Mouse (Mus musculus) cerebellum, adult 2 months (tissue): ENCODE results near the gene Rnls. TPM values are rescaled to one million over a fixed set of nuclear protein-coding genes. Genes with fewer than 3 reads are reported as not detected.

Experiments used
- DNase-seq, 2 experiments: peaks; one replicate each; pipeline ENCODE4 v3.0.0; 2021
- H3K27ac ChIP-seq: fragments of 200-500 bp; 2 replicates; pipeline ENCODE4 v1.5.1; 2012; ENCODE audit warnings: low read length, control low read depth, inconsistent platforms; ENCODE audit not compliant: insufficient read depth
- H3K27me3 ChIP-seq: fragments of 200-500 bp; 2 replicates; pipeline ENCODE4 v1.6.1; 2012; ENCODE audit warnings: inconsistent platforms, mild to moderate bottlenecking, low read length, moderate library complexity; ENCODE audit not compliant: control insufficient read depth, insufficient read depth
- H3K4me1 ChIP-seq: fragments of 200-500 bp; 2 replicates; pipeline ENCODE4 v1.6.1; 2011; ENCODE audit warnings: low read length; ENCODE audit not compliant: control insufficient read depth, insufficient read depth
- H3K4me3 ChIP-seq: fragments of 200-500 bp; replicated peaks from 2 replicates; pipeline ENCODE3; 2011; ENCODE audit warnings: mild to moderate bottlenecking, low read depth, low read length, control low read depth; ENCODE audit not compliant: insufficient read depth
- CTCF ChIP-seq: fragments of 200-500 bp; IDR thresholded peaks from 2 replicates; pipeline ENCODE4 v1.5.1; 2011; ENCODE audit warnings: low read depth, mild to moderate bottlenecking, control low read depth, low read length, moderate library complexity, borderline replicate concordance; ENCODE audit not compliant: insufficient read depth
- POLR2A ChIP-seq: fragments of 200-500 bp; IDR thresholded peaks from 2 replicates; pipeline ENCODE4 v1.6.1; 2011; ENCODE audit warnings: low read length, control low read depth, borderline replicate concordance; ENCODE audit not compliant: insufficient read depth
- WGBS: fragments of 180-500 bp; shearing (Covaris S2); methylation state at CpG from one replicate; pipeline ENCODE4 v1.1.7; 2018; 5-methylcytosine and 5-hydroxymethylcytosine counted together
- polyA plus RNA-seq: library from polyadenylated mRNA; depleted of rRNA; stranded (reverse); fragments of >200 nt; gene quantifications from 2 replicates; pipeline ENCODE4 v1.2.3, GENCODE M21; 2012

The Rnls gene
- polyA plus RNA-seq, 1 experiment, result 2.5 TPM

DNA sequence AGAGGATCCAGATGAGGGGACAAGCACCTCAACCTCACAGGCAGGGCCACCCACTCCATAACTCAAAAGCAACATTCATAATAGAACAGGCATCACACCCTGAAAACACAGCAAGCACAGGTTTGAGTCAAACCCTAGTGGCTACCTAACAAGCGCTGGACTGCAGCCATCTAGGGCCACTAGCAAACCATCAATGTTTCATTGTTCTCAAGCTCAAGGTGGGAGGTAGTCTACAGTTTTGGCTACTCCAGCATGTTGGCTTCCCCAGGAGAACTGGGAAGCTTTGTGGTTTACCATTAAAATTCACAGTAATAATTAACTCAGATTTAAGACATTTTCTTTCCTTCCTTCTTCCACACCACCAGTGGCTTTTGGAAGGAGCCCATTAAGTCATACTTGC is 118.4 kb downstream of the Rnls start:
- H3K27me3 ChIP-seq, result no peaks in the 10 kb centered on the region
- H3K4me1 ChIP-seq, result no peaks in the 10 kb centered on the region
- no peak for DNase-seq
- 92% methylated on average over 1 of the region's 1 CpGs for WGBS
- H3K4me3 ChIP-seq, result no peak overlapping the region
- TF ChIP-seq CTCF (no peak), POLR2A (no peak)
- no peak overlapping the region for H3K27ac ChIP-seq

GRCm38 (mm10) chr19:33271571-33271970 is 120.5 kb downstream of the Rnls start:
- whole genome bisulfite sequencing, result 69% methylated on average over 2 of the region's 2 CpGs
- Histone ChIP-seq H3K27me3 (no peaks in the 10 kb centered on the region), H3K4me3 (no peak overlapping the region), H3K27ac (no peak overlapping the region), H3K4me1 (no peaks in the 10 kb centered on the region)
- no peak for DNase-seq
- TF ChIP-seq POLR2A, result no peak

DNA sequence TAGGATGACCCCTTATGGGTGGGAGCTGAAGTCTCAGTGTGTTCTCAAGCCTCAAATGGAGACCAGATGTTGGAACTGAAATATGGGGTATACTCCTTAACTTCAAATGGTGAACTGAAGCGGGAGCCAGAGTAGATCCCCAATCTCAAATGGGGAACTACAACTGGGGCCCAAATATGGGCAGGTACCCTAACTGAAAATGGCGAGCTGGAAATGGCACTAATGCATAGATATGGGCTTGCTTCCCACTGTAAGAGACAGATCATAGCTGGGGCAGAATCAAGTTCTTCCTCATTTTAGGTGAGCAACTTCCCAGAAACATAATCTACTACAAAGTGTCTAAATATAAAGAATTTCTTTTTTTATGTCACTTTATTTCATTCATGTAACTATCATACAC is 121.9 kb downstream of the Rnls start:
- H3K27ac ChIP-seq, result no peak overlapping the region
- DNase-seq, result no peak
- 82% methylated on average over 2 of the region's 2 CpGs for WGBS
- H3K4me3 ChIP-seq, result no peak overlapping the region
- no peak for TF ChIP-seq CTCF
- TF ChIP-seq POLR2A, result no peak
- H3K4me1 ChIP-seq, result no peaks in the 10 kb centered on the region
- H3K27me3 ChIP-seq, result no peaks in the 10 kb centered on the region

DNA sequence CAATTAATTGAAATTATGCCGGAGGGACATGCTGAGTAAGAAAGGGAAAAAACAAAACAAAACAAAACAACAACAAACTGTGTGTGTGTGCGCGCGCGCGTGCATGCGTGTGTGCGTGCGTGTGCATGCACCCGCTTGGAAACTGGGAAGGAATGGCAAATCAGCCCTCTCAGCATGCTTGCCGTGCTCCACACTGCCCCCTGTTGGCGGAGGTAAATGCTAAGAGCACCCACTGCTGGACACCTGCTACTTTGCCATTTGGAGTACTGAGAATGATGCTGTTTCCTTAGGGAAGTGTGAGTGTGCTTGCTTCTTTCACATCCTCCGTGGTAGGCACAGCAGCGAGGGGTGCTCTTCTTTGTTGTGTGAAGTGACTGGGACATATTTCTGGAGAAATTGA is 124.1 kb downstream of the Rnls start:
- no peak overlapping the region for H3K4me3 ChIP-seq
- H3K27ac ChIP-seq, result no peak overlapping the region
- no peak for DNase-seq
- no peaks in the 10 kb centered on the region for H3K27me3 ChIP-seq
- WGBS, result 82% methylated on average over 14 of the region's 14 CpGs
- H3K4me1 ChIP-seq, result no peaks in the 10 kb centered on the region
- TF ChIP-seq CTCF, result no peak; the same call in 1 of the 2 replicates
- TF ChIP-seq POLR2A, result no peak

GRCm38 (mm10) chr19:33265245-33265644 is 126.8 kb downstream of the Rnls start:
- Histone ChIP-seq H3K27me3 (no peaks in the 10 kb centered on the region), H3K27ac (no peak overlapping the region), H3K4me3 (no peak overlapping the region), H3K4me1 (no peaks in the 10 kb centered on the region)
- WGBS, result 41% methylated on average over 2 of the region's 2 CpGs
- no peak for DNase-seq
- TF ChIP-seq CTCF, result no peak
- TF ChIP-seq POLR2A, result no peak

GRCm38 (mm10) chr19:33264224-33264993 is 127.7 kb downstream of the Rnls start:
- TF ChIP-seq CTCF (no peak), POLR2A (no peak)
- 57% methylated on average over 3 of the region's 3 CpGs for WGBS
- no peak overlapping the region for H3K27ac ChIP-seq
- no peaks in the 10 kb centered on the region for H3K27me3 ChIP-seq
- H3K4me1 ChIP-seq, result no peaks in the 10 kb centered on the region
- DNase-seq, result no peak
- H3K4me3 ChIP-seq, result no peak overlapping the region

- DNase-seq, result no peak
- Histone ChIP-seq H3K4me3 (no peak overlapping the region), H3K27me3 (no peaks in the 10 kb centered on the region), H3K4me1 (no peaks in the 10 kb centered on the region), H3K27ac (no peak overlapping the region)
- WGBS, result 72% methylated on average over 2 of the region's 2 CpGs
- TF ChIP-seq CTCF, result no peak
- TF ChIP-seq POLR2A, result no peak
Measured at GRCm38 (mm10) chr19:33262421-33262820, 129.7 kb downstream of the Rnls start.

GRCm38 (mm10) chr19:33259164-33259563 is 132.9 kb downstream of the Rnls start:
- no peak overlapping the region for H3K27ac ChIP-seq
- 88% methylated on average over 1 of the region's 1 CpGs for WGBS
- H3K4me3 ChIP-seq, result no peak overlapping the region
- H3K4me1 ChIP-seq, result no peaks in the 10 kb centered on the region
- no peak for DNase-seq
- H3K27me3 ChIP-seq, result no peaks in the 10 kb centered on the region
- no peak for TF ChIP-seq CTCF
- TF ChIP-seq POLR2A, result no peak
